Mouse (Mus musculus): ENCODE measurements around the gene Gm20388.

- no peak for TF ChIP-seq CTCF (IDR thresholded peaks at IDR 0.05; ENCODE audit: borderline replicate concordance, extremely low read depth, insufficient read depth, insufficient read length)
- TF ChIP-seq POLR2A (IDR thresholded peaks at IDR 0.05; ENCODE audit: borderline replicate concordance, extremely low read depth, insufficient read depth, insufficient read length, poor library complexity, severe bottlenecking), result no peak
These were observed 2240.9 kb downstream of the Gm20388 start for GRCm38 (mm10) chr8:122151541-122151940.

Data from brain, embryonic 14.5 days (tissue).